Mouse (Mus musculus): ENCODE measurements at regions not wholly inside any gene's neighbourhood (a gene's known extent, or its start where the extent isn't known, plus 50 kb on each side); places are given as distances from the start of the nearest gene placed in this dataset.

GRCm38 (mm10) chr9:122437464-122437863 is 86.1 kb downstream of the Abhd5 start:
- in situ Hi-C loops (cut with MseI, MboI) = no loop called here

- in situ Hi-C loops (cut with MseI, MboI) = no loop called here
These were observed 95.1 kb downstream of the Abhd5 start for GRCm38 (mm10) chr9:122446387-122447105.

- in situ Hi-C loops (cut with MseI, MboI) = no loop called here
These were observed 96.2 kb downstream of the Abhd5 start for GRCm38 (mm10) chr9:122447568-122447967.

GRCm38 (mm10) chr9:122448342-122448741 is 96.9 kb downstream of the Abhd5 start:
- in situ Hi-C loops (cut with MseI, MboI) = no loop called here

- in situ Hi-C loops (cut with MseI, MboI) = no loop called here
These were observed 99.1 kb downstream of the Abhd5 start for GRCm38 (mm10) chr9:122450524-122450923.

- in situ Hi-C loops (cut with MseI, MboI) = no loop called here
These were observed 103.9 kb downstream of the Abhd5 start for GRCm38 (mm10) chr9:122455301-122455700.

GRCm38 (mm10) chr9:122455779-122456178 is 104.4 kb downstream of the Abhd5 start:
- in situ Hi-C loops (cut with MseI, MboI) = no loop called here

GRCm38 (mm10) chr9:122459491-122459890 is 108.1 kb downstream of the Abhd5 start:
- in situ Hi-C loops (cut with MseI, MboI) = no loop called here

- in situ Hi-C loops (cut with MseI, MboI) = no loop called here
These were observed 120.1 kb downstream of the Abhd5 start for GRCm38 (mm10) chr9:122471539-122471938.

- in situ Hi-C loops (cut with MseI, MboI) = no loop called here
These were observed 124.9 kb downstream of the Abhd5 start for GRCm38 (mm10) chr9:122476356-122476755.

- in situ Hi-C loops (cut with MseI, MboI) = no loop called here
These were observed 135.6 kb downstream of the Abhd5 start for GRCm38 (mm10) chr9:122487001-122487400.

GRCm38 (mm10) chr9:122494691-122495090 is 143.3 kb downstream of the Abhd5 start:
- in situ Hi-C loops (cut with MseI, MboI) = no loop called here

GRCm38 (mm10) chr9:122496482-122496985 is 145.1 kb downstream of the Abhd5 start:
- in situ Hi-C loops (cut with MseI, MboI) = no loop called here

- in situ Hi-C loops (cut with MseI, MboI) = no loop called here
These were observed 150.5 kb downstream of the Abhd5 start for GRCm38 (mm10) chr9:122501864-122502341.

GRCm38 (mm10) chr9:122521569-122521968 is 170.2 kb downstream of the Abhd5 start:
- in situ Hi-C loops (cut with MseI, MboI) = no loop called here

- in situ Hi-C loops (cut with MseI, MboI) = no loop called here
These were observed 174.2 kb downstream of the Abhd5 start for GRCm38 (mm10) chr9:122525621-122526055.

GRCm38 (mm10) chr9:122528267-122528666 is 176.9 kb downstream of the Abhd5 start:
- in situ Hi-C loops (cut with MseI, MboI) = no loop called here

- in situ Hi-C loops (cut with MseI, MboI) = no loop called here
These were observed 178.3 kb downstream of the Abhd5 start for GRCm38 (mm10) chr9:122529721-122530120.

GRCm38 (mm10) chr9:122531806-122532205 is 180.4 kb downstream of the Abhd5 start:
- in situ Hi-C loops (cut with MseI, MboI) = no loop called here

GRCm38 (mm10) chr9:122534121-122534814 is 182.9 kb downstream of the Abhd5 start:
- in situ Hi-C loops (cut with MseI, MboI) = no loop called here

GRCm38 (mm10) chr9:122534965-122535364 is 183.6 kb downstream of the Abhd5 start:
- in situ Hi-C loops (cut with MseI, MboI) = no loop called here

GRCm38 (mm10) chr9:122540091-122540490 is 188.7 kb downstream of the Abhd5 start:
- in situ Hi-C loops (cut with MseI, MboI) = no loop called here

GRCm38 (mm10) chr9:122556051-122556450 is 191.1 kb upstream of the Topaz1 start:
- in situ Hi-C loops (cut with MseI, MboI) = no loop called here

Measured in mouse trophoblast stem cell (cell line).